Mouse (Mus musculus) frontal cortex, adult 2 months (tissue): ENCODE data around the gene Trp53rkb. TPM values are rescaled to one million over a fixed set of nuclear protein-coding genes. Genes with fewer than 3 reads are reported as not detected.

ENCODE experiments used
- DNase-seq, 2 experiments: peaks; one replicate each; pipeline ENCODE4 v3.0.0; 2022; ENCODE audit warnings: low spot score in 1 of 2; ENCODE audit errors: extremely low spot score in 1 of 2
- polyA plus RNA-seq: library from polyadenylated mRNA; depleted of rRNA; stranded (reverse); fragments of >200 nt; gene quantifications from 2 replicates; pipeline ENCODE4 v1.2.3, GENCODE M21; 2012

Gene Trp53rkb
- polyA plus RNA-seq, 1 experiment, result 6.3 TPM

- peak; percentile 63 to 87 for DNase-seq
Observed at GRCm38 (mm10) chr2:166793542-166794214, 1.3 kb downstream of the Trp53rkb start.

- peak in 1 of 2 experiments; percentile 55 for DNase-seq
Observed at GRCm38 (mm10) chr2:166799615-166800472, 7.5 kb downstream of the Trp53rkb start.

- DNase-seq, result no peak
Observed at GRCm38 (mm10) chr2:166800473-166800857, 8.1 kb downstream of the Trp53rkb start.

GRCm38 (mm10) chr2:166801436-166801835, 9.1 kb downstream of the Trp53rkb start:
- no peak for DNase-seq

- no peak for DNase-seq
Observed at GRCm38 (mm10) chr2:166803298-166803697, 11.0 kb downstream of the Trp53rkb start.

GRCm38 (mm10) chr2:166805250-166806172, 13.2 kb downstream of the Trp53rkb start, which contains the start of gene Arfgef2:
TSS of gene Arfgef2 (plus strand) at chr2:166805588.
- DNase-seq, result peak in 1 of 2 experiments; percentile 88

DNA sequence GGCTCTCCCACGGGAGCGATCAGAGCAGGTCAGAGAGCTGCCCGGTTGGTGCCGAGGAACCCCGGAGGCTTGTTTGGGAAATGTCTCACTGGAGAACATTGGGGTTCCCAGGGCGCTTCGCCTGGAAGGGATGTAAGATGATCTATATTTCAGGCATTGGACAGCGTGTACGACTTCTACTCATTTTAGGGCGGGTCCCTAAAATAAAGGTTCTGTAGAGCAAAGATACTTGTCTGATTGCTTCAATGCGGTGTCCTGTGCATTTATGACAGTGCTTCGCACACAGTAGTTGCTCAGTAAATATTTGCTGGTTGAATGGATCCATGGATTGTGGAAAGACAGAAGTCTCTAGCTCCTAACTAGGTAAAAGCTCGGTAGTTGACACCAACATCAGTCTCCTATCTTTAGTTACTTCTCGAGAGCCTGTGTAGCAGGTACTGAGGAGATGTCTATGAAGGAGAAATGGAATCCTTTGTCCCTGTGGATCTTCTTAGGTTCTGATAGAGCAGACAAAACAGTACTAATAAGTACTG, 13.9 kb downstream of the Trp53rkb start:
- no peak for DNase-seq

- no peak for DNase-seq
Observed at GRCm38 (mm10) chr2:166806813-166807212, 14.5 kb downstream of the Trp53rkb start.

DNA sequence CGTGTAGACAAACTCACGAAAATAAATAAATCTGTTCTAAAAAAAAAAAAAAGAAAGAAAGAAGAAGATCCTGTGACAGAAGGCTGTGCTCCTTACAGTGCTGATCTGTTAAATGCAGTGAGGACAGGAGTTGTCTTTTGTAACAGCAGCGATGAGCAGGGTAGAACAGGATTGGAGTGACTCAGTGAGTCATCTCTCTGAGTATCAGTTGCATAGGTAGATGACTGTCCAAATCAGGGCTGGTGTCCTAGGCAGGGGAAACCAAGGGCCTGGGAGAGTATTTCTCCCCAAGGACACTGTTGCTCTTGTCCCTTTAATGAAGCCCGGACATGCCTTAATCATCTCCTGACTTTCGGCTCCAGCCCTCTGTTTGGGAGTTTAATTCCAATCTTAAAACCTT, 17.2 kb downstream of the Trp53rkb start:
- no peak for DNase-seq

DNA sequence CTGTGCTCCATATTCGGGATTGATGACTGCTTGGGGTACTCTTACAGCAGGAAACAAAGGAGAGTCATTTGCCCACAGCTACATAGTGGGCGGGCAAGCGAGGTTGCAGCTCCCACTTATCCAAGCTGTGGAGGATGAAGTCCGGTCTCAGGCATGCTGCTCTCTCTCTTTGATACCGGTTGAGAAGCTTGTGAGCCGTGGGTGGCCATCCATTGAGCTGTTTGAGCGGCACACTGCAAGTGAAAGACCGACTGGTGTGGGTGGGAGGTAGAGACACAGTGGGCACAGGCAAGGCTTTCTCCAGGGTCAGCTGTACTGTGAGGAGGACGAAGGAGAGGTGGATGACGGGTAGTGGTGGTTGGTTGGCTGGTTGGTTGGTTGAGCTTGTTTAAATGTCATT, 18.5 kb downstream of the Trp53rkb start:
- peak in 1 of 2 experiments; percentile 46 for DNase-seq

DNA sequence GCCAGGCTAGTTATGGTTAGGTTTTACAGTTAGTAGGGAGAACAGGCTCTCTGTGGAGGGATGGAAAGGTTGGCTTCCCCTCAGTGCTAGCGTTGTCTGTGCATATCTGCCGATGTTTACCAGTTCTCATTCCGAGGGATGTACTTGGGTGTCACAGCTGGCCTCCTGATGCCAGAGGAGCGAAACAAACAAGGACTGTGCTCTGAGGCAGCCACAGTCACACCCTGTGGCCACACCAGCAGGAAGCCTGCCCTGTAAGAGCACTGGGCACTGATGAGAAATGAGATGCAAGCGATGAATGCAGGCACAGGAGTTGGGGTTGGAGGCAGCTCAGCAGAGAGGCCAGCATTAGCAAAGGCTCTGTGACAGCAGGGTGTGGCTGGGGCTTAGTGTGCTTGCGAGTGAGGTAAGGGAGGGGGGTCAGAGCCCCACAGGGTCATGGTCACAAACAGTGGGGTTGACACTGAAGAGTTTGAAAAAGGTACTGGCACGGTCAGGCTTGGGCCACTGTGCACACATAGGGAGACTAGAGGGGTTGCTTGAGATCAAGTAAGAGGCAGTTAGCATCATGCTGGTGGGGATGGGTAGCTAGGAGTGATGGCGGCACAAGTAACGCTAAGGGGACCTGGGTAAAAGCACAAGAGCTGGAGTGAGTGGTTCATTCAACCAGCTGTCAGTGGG, 26.3 kb downstream of the Trp53rkb start:
- DNase-seq, result no peak

DNA sequence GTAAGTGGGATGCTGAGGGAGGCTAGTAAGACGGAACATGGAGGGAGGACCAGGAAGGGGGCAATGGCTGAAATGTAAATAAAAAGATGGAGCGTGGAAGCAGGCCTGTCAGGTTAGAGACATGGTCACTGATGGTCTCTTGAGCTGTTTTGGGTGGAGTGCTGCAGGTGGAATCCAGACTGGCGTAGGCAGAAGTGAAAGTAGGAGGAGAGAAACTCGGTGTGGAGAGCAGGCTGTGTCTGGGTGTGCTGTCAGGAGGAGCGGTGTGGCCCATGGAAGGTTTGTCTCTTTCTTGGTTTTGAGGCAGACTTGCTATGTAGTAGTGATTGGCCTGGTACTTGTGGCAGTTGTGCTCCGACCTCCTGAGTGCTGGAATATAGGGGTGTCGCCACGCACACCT, 27.5 kb downstream of the Trp53rkb start:
- DNase-seq, result peak in 1 of 2 experiments; percentile 33

DNA sequence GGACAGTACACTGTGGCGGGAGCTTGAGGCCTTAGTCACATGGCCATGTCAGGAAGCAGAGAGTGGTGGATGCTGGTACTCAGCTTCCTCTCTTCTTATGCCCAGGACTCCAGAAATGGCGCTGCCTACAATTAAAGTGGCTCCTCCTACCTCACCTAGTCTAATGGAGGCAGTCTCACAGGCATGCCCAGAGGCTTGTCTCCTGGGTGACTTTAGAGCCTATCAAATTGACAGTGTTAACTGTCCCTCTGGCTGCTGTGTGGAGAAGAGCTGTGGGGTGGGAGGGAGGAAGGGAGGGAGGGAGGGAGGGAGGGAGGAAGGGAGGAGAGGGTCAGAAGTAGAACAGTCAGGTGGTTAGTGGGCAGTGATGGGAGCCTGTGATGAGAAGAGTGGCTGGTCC, 28.5 kb downstream of the Trp53rkb start:
- no peak for DNase-seq

GRCm38 (mm10) chr2:166821406-166821805, 29.1 kb downstream of the Trp53rkb start:
- no peak for DNase-seq

DNA sequence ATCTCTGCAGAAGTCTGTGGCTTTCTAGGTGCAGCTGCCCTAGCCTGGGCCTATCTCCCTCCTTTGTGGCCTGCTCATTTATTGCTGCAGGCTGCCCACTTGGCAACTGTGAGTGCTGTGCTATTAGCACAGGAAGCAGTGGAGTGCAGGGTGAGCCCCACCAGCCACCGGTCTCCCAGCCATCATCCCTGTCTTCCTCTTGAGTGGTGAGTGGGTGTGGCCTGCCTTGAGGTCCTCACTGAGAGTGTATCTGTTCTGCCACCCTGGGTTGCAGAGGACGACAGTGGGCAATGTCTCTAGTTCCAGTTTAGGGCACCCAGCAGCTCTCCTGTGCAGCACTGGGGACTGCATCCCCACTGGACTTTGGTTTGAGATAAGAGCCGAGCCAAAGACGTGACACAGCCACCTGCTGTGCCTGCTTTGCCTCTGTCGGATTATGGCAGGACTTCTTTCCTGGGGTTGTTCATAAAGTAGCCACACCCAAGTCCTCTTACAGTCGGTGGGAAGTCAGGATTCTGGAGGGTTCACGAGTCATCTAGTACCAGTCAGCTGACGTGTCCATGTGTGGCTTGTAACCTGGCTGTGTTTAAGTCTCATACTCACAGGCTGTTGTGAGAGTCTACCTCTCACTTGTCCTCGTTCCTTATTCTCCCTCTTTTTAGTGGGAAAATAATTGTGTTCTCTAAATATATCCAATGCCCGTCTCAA, 29.9 kb downstream of the Trp53rkb start:
- DNase-seq, result no peak

DNA sequence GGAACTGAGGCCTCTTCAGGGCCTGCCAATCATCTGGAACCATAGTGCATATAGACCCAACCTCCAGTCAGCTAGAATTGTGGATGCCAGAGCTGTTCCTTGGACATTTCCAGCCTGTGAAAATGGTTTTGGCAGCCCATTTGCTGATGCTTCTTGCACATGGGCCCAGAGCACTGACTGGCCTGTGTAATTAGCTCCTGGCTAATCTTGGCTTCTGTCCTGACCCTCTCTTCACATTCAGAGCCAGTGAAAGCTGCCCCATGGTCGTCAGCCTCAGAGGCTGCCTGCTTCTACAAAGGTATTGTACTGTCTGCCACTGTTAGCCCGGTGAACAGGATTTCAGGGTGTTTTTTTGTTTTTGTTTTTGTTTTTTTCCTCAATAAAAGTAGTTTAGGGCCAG, 30.6 kb downstream of the Trp53rkb start:
- no peak for DNase-seq

GRCm38 (mm10) chr2:166824386-166824785, 32.1 kb downstream of the Trp53rkb start:
- DNase-seq, result no peak

GRCm38 (mm10) chr2:166824998-166825397, 32.7 kb downstream of the Trp53rkb start:
- no peak for DNase-seq

DNA sequence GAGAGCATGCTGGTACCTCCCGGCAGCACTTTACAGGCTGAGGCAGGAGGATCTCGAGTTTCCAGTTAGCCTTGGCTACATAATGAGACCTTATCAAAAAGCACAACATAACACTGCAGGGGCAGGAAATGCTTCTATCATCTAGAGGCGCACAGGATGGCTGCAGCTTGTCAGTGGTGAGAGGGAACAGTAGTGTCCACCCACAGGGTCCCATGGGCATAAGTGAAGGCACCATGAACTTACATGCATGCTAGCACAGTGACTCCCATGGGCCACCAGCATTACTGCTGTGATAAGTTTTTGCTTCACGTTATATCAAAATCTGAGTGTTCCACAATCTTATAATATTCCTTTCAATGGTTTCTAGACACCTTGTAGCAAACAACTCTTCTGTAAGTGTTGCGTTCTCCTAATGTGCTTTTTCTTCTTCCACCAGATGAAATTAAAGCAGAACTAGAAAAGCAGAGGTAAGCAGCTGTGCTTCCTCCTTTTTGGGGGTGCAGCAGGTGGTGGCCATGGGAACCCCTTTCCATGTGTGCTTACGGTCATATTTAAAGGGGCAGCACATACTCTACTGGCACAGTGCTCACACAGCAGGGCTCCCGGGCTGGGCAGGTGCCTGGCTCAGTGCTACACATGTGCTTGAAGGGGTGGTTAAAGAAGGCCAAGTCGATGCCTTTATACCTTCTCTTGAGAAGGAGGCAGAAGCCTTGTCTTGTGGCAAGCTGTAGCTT, 34.3 kb downstream of the Trp53rkb start:
- DNase-seq, result no peak
